Mouse (Mus musculus) urinary bladder, postnatal 25 days (tissue): ENCODE results near the gene Pde4dip.

Source experiments
- DNase-seq: peaks from one replicate; pipeline ENCODE4 v3.0.0; 2022; ENCODE audit warnings: low spot score

The Pde4dip gene

GRCm38 (mm10) chr3:97801178-97801699 is 87.3 kb downstream of the Pde4dip start:
- no peak for DNase-seq

GRCm38 (mm10) chr3:97800657-97801056 is 87.8 kb downstream of the Pde4dip start:
- DNase-seq: no peak

GRCm38 (mm10) chr3:97800004-97800403 is 88.5 kb downstream of the Pde4dip start:
- no peak for DNase-seq

- DNase-seq: no peak
Observed at GRCm38 (mm10) chr3:97799267-97799666, 89.2 kb downstream of the Pde4dip start.

- DNase-seq: no peak
Observed at GRCm38 (mm10) chr3:97797371-97797770, 91.1 kb downstream of the Pde4dip start.

GRCm38 (mm10) chr3:97793995-97794394 is 94.5 kb downstream of the Pde4dip start:
- no peak for DNase-seq

- no peak for DNase-seq
Observed at GRCm38 (mm10) chr3:97790150-97790549, 98.4 kb downstream of the Pde4dip start.

- DNase-seq: no peak
Observed at GRCm38 (mm10) chr3:97789317-97789716, 99.2 kb downstream of the Pde4dip start.

GRCm38 (mm10) chr3:97776195-97776594 is 112.3 kb downstream of the Pde4dip start:
- no peak for DNase-seq

- DNase-seq: no peak
Observed at GRCm38 (mm10) chr3:97775742-97776141, 112.8 kb downstream of the Pde4dip start.

GRCm38 (mm10) chr3:97774861-97775260 is 113.6 kb downstream of the Pde4dip start:
- DNase-seq: no peak

GRCm38 (mm10) chr3:97767771-97768762 is 120.4 kb downstream of the Pde4dip start:
- peak; percentile 85 for DNase-seq

- DNase-seq: peak; percentile 6
Observed at GRCm38 (mm10) chr3:97767041-97767770, 121.3 kb downstream of the Pde4dip start.

GRCm38 (mm10) chr3:97766459-97766858 is 122.0 kb downstream of the Pde4dip start:
- DNase-seq: no peak

GRCm38 (mm10) chr3:97764152-97764551 is 124.4 kb downstream of the Pde4dip start:
- DNase-seq: no peak

- no peak for DNase-seq
Observed at GRCm38 (mm10) chr3:97761951-97762350, 126.6 kb downstream of the Pde4dip start.

GRCm38 (mm10) chr3:97761168-97761567 is 127.3 kb downstream of the Pde4dip start:
- no peak for DNase-seq

GRCm38 (mm10) chr3:97759846-97760245 is 128.7 kb downstream of the Pde4dip start:
- DNase-seq: no peak

- DNase-seq: no peak
Observed at GRCm38 (mm10) chr3:97757501-97757900, 131.0 kb downstream of the Pde4dip start.

GRCm38 (mm10) chr3:97756283-97757074 is 132.0 kb downstream of the Pde4dip start:
- DNase-seq: no peak

- no peak for DNase-seq
Observed at GRCm38 (mm10) chr3:97755411-97755810, 133.1 kb downstream of the Pde4dip start.

- DNase-seq: no peak
Observed at GRCm38 (mm10) chr3:97752901-97753300, 135.6 kb downstream of the Pde4dip start.
